Comparison of ENCODE assay signal across 8 mouse cellular contexts in the genomic region with DNA sequence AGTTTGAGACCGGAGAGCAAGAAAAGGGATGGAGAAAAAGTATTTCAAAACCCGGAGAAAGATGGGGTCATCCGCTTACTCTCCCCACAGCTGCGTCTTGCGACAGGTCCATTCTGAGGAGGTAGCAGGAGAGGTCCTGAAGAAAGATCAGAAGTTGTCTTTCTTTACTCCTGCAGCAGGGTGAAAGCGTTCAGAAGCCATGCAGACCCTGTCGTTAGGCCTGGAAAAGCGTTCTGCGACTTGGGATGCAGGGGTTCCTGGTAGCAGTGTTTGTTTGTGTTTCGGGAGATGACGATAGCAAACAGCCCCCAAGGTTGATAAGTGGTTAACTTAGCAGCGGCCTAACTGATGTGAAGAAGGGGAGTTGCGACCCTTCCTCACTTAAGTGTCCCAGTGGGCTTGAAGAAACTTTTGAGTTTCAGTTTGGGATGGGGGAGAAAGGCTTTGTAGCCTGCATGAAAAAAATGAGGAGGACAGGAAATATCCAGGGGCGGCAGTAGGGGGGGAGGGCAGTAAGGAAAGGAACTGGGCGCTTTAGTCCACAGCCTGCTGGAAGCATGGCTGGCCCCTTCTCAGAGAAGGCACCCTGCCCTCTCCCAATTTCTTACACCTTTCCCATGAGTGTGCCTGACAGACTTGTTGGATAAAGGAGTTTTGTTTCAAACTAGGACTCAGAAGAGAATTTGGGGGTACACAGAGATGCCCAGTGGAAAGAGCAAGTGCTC. TPM values are rescaled to one million over a fixed set of nuclear protein-coding genes. Genes with fewer than 3 reads are reported as not detected.
DNase-seq lines count a peak whose midpoint lies in the region; ATAC-seq lines count a peak whose summit lies in the region.

No protein-coding gene starts in this region.

- no peak for ATAC-seq in lung, embryonic 15.5 days (ENCODE audit: borderline replicate concordance, extremely low read depth, low FRiP score, low TSS enrichment)
- no peak for ATAC-seq in forebrain, embryonic 14.5 days
- no peak for ATAC-seq in liver, embryonic 11.5 days (replicated peaks; ENCODE audit: low FRiP score)
- no peak for ATAC-seq in stomach, embryonic 15.5 days (ENCODE audit: insufficient read depth, low FRiP score, low read depth)

- H3K27me3 ChIP-seq in lung, embryonic 15.5 days = no peaks in the 10 kb centered on the region
- H3K27me3 ChIP-seq in forebrain, embryonic 14.5 days (replicated peaks; ENCODE audit: control insufficient read depth, insufficient read depth, low read length) = no peaks in the 10 kb centered on the region
- H3K27me3 ChIP-seq in liver, embryonic 11.5 days (replicated peaks; ENCODE audit: control insufficient read depth, insufficient read depth, low read length) = peaks cover 7% of the 10 kb centered on the region; the same call in 1 of the 2 replicates
- H3K27me3 ChIP-seq in stomach, embryonic 15.5 days (replicated peaks) = no peaks in the 10 kb centered on the region

- H3K27ac ChIP-seq in lung, embryonic 15.5 days = 0 out of 2 replicates have a peak overlapping the region, but pooled peaks have one; percentile 5
- H3K27ac ChIP-seq in forebrain, embryonic 14.5 days (ENCODE audit: low read depth, low read length) = no peak overlapping the region
- no peak overlapping the region for H3K27ac ChIP-seq in liver, embryonic 11.5 days (ENCODE audit: low read depth, low read length)
- H3K27ac ChIP-seq in stomach, embryonic 15.5 days = 0 out of 2 replicates have a peak overlapping the region, but pooled peaks have one; percentile 21

- DNase-seq in lung, postnatal 14 days = no peak
- DNase-seq in forebrain, embryonic 14.5 days (ENCODE audit: low spot score) = no peak
- no peak for DNase-seq in liver, embryonic 11.5 days (ENCODE audit: low spot score)
- DNase-seq in spleen, postnatal 10 days (ENCODE audit: low spot score in 2 of 2) = no peak
- no peak for DNase-seq in layer of hippocampus, postnatal 36 days
- no peak for DNase-seq in cerebellum, adult 11-12 months

- peaks cover 33% of the 10 kb centered on the region for H3K4me1 ChIP-seq in lung, embryonic 15.5 days
- peaks cover 48% of the 10 kb centered on the region for H3K4me1 ChIP-seq in forebrain, embryonic 14.5 days (ENCODE audit: control insufficient read depth, insufficient read depth, low read length)
- H3K4me1 ChIP-seq in liver, embryonic 11.5 days (replicated peaks; ENCODE audit: control insufficient read depth, insufficient read depth, low read length) = peaks cover 29% of the 10 kb centered on the region
- H3K4me1 ChIP-seq in stomach, embryonic 15.5 days = peaks cover 25% of the 10 kb centered on the region

- peak overlapping the region; percentile 93 for H3K9ac ChIP-seq in lung, embryonic 15.5 days
- H3K9ac ChIP-seq in forebrain, embryonic 14.5 days (ENCODE audit: low read length) = peak overlapping the region; percentile 98
- 0 out of 2 replicates have a peak overlapping the region, but pooled peaks have one; percentile 6 for H3K9ac ChIP-seq in liver, embryonic 11.5 days (ENCODE audit: low read depth, low read length)
- peak overlapping the region; percentile 30; the same call in 1 of the 2 replicates for H3K9ac ChIP-seq in stomach, embryonic 15.5 days

- no peaks in the 10 kb centered on the region for H3K36me3 ChIP-seq in lung, embryonic 15.5 days
- no peaks in the 10 kb centered on the region for H3K36me3 ChIP-seq in forebrain, embryonic 14.5 days (ENCODE audit: control insufficient read depth, insufficient read depth, low read length)
- no peaks in the 10 kb centered on the region for H3K36me3 ChIP-seq in liver, embryonic 11.5 days (ENCODE audit: control insufficient read depth, insufficient read depth, low read length)
- H3K36me3 ChIP-seq in stomach, embryonic 15.5 days = no peaks in the 10 kb centered on the region

- 6% methylated on average over 15 of the region's 15 CpGs for WGBS in lung, embryonic 15.5 days
- WGBS in forebrain, embryonic 14.5 days = 3% methylated on average over 15 of the region's 15 CpGs
- WGBS in liver, embryonic 11.5 days = 15% methylated on average over 15 of the region's 15 CpGs
- 10% methylated on average over 15 of the region's 15 CpGs for WGBS in stomach, embryonic 15.5 days

- peak overlapping the region; percentile 84 for H3K4me3 ChIP-seq in lung, embryonic 15.5 days
- H3K4me3 ChIP-seq in forebrain, embryonic 14.5 days (ENCODE audit: low read depth, low read length) = peak overlapping the region; percentile 69
- H3K4me3 ChIP-seq in liver, embryonic 11.5 days (ENCODE audit: low read depth, low read length) = peak overlapping the region; percentile 73
- H3K4me3 ChIP-seq in stomach, embryonic 15.5 days (replicated peaks) = peak overlapping the region; percentile 69

- H3K9me3 ChIP-seq in lung, embryonic 15.5 days = no peaks in the 10 kb centered on the region
- H3K9me3 ChIP-seq in forebrain, embryonic 14.5 days (replicated peaks; ENCODE audit: control insufficient read depth, low read length) = no peaks in the 10 kb centered on the region
- H3K9me3 ChIP-seq in liver, embryonic 11.5 days (ENCODE audit: control insufficient read depth, low read length) = no peaks in the 10 kb centered on the region
- H3K9me3 ChIP-seq in stomach, embryonic 15.5 days = no peaks in the 10 kb centered on the region

- peak overlapping the region; percentile 85 for H3K4me2 ChIP-seq in lung, embryonic 15.5 days
- peak overlapping the region; percentile 78 for H3K4me2 ChIP-seq in forebrain, embryonic 14.5 days (ENCODE audit: low read length)
- H3K4me2 ChIP-seq in liver, embryonic 11.5 days = peak overlapping the region; percentile 82
- peak overlapping the region; percentile 83 for H3K4me2 ChIP-seq in stomach, embryonic 15.5 days

RNA-seq across cellular contexts. Expression of a gene that starts 2.0 kb away (rescaled TPM):
- 28.3 and 32.4 TPM in 2 replicates for polyA plus RNA-seq in lung, embryonic 15.5 days (2015; fragmentation: Nextera tagmentation; extraction: Ambion mirVana)
- polyA plus RNA-seq in forebrain, embryonic 14.5 days (2014; fragmentation: Nextera tagmentation; extraction: Ambion mirVana) = 46.6 and 47.7 TPM in 2 replicates
- polyA plus RNA-seq in liver, embryonic 11.5 days (2014; fragmentation: Nextera tagmentation; extraction: Ambion mirVana) = 13.6 and 16.6 TPM in 2 replicates
- polyA plus RNA-seq in stomach, embryonic 15.5 days (2015; fragmentation: Nextera tagmentation; extraction: Ambion mirVana) = 20.7 and 21.1 TPM in 2 replicates
- total RNA-seq in layer of hippocampus, postnatal 36 days (2021) = 10 to 100 TPM; 20.3 to 21.8 TPM

RNA-seq across cellular contexts. Expression of a gene that starts 43.3 kb away (rescaled TPM):
- polyA plus RNA-seq in lung, embryonic 15.5 days (2015; fragmentation: Nextera tagmentation; extraction: Ambion mirVana) = 52.6 and 53.6 TPM in 2 replicates
- polyA plus RNA-seq in forebrain, embryonic 14.5 days (2014; fragmentation: Nextera tagmentation; extraction: Ambion mirVana) = 126 and 168 TPM in 2 replicates
- polyA plus RNA-seq in liver, embryonic 11.5 days (2014; fragmentation: Nextera tagmentation; extraction: Ambion mirVana) = 25.0 and 25.8 TPM in 2 replicates
- 52.2 and 53.9 TPM in 2 replicates for polyA plus RNA-seq in stomach, embryonic 15.5 days (2015; fragmentation: Nextera tagmentation; extraction: Ambion mirVana)
- 100 to 1,000 TPM; 125 to 137 TPM for total RNA-seq in layer of hippocampus, postnatal 36 days (2021)

Comparison
In these comparisons a context has a peak if more than half of its experiments do, and no peak if none do; other contexts are left out.
1. H3K27ac ChIP-seq: peak in lung, embryonic 15.5 days (single experiment) and stomach, embryonic 15.5 days (single experiment); none in forebrain, embryonic 14.5 days (single experiment) and liver, embryonic 11.5 days (single experiment).
2. H3K9ac ChIP-seq: peak in every context shown above with its lines; median percentile 98 in forebrain, embryonic 14.5 days; 93 in lung, embryonic 15.5 days; 30 in stomach, embryonic 15.5 days; 6 in liver, embryonic 11.5 days.
3. Peak in every context shown above with its lines, with median percentiles within 50 percentile points of each other: H3K4me2 ChIP-seq and H3K4me3 ChIP-seq.